Mouse (Mus musculus) thymus, postnatal 0 days (tissue): ENCODE results near the gene Clcn1. TPM values are rescaled to one million over a fixed set of nuclear protein-coding genes. Genes with fewer than 3 reads are reported as not detected.

Source experiments
- DNase-seq: peaks from one replicate; pipeline ENCODE4 v3.0.0-alpha.2; 2015; ENCODE audit warnings: low spot score
- polyA plus RNA-seq: library from polyadenylated mRNA; unstranded; fragments of >200 nt; fragmentation: Nextera tagmentation; extraction: Ambion mirVana; gene quantifications from 2 replicates; pipeline ENCODE4 v1.2.1, GENCODE M21; 2015

Gene Clcn1
- polyA plus RNA-seq, 1 experiment from 2014 or later, result 0.26 TPM

- DNase-seq, result no peak
Measured at GRCm38 (mm10) chr6:42299362-42299761, 12.9 kb downstream of the Clcn1 start.

GRCm38 (mm10) chr6:42309816-42310378 lies 23.4 kb downstream of the Clcn1 start:
- DNase-seq, result no peak

- DNase-seq, result no peak
Measured at GRCm38 (mm10) chr6:42310427-42311053, 24.1 kb downstream of the Clcn1 start.

GRCm38 (mm10) chr6:42318293-42318692 lies 31.8 kb downstream of the Clcn1 start:
- no peak for DNase-seq

GRCm38 (mm10) chr6:42323371-42324066 lies 37.0 kb downstream of the Clcn1 start:
- no peak for DNase-seq

- no peak for DNase-seq
Measured at GRCm38 (mm10) chr6:42324067-42324481, 37.6 kb downstream of the Clcn1 start.

- peak; percentile 47 for DNase-seq
Measured at GRCm38 (mm10) chr6:42324482-42325267, 38.2 kb downstream of the Clcn1 start, which contains the start of gene Fam131b. Gene Fam131b (minus strand): TSS chr6:42324643.

GRCm38 (mm10) chr6:42325268-42325609 lies 38.8 kb downstream of the Clcn1 start:
- peak; percentile 74 for DNase-seq

- no peak for DNase-seq
Measured at GRCm38 (mm10) chr6:42326509-42326908, 40.0 kb downstream of the Clcn1 start.

GRCm38 (mm10) chr6:42328757-42329156 lies 42.3 kb downstream of the Clcn1 start:
- DNase-seq, result no peak

- no peak for DNase-seq
Measured at GRCm38 (mm10) chr6:42330216-42330615, 43.7 kb downstream of the Clcn1 start.

GRCm38 (mm10) chr6:42330946-42331345 lies 44.5 kb downstream of the Clcn1 start:
- no peak for DNase-seq

GRCm38 (mm10) chr6:42339189-42339588 lies 52.7 kb downstream of the Clcn1 start:
- no peak for DNase-seq

- no peak for DNase-seq
Measured at GRCm38 (mm10) chr6:42339981-42340380, 53.5 kb downstream of the Clcn1 start.

- DNase-seq, result no peak
Measured at GRCm38 (mm10) chr6:42342171-42342570, 55.7 kb downstream of the Clcn1 start.

GRCm38 (mm10) chr6:42343361-42344120 lies 57.1 kb downstream of the Clcn1 start:
- DNase-seq, result peak; percentile 84

GRCm38 (mm10) chr6:42344255-42344654 lies 57.8 kb downstream of the Clcn1 start:
- peak; percentile 17 for DNase-seq

- no peak for DNase-seq
Measured at GRCm38 (mm10) chr6:42348281-42349005, 62.0 kb downstream of the Clcn1 start.

GRCm38 (mm10) chr6:42349006-42349425 lies 62.5 kb downstream of the Clcn1 start:
- DNase-seq, result peak; percentile 73

- DNase-seq, result peak; percentile 77
Measured at GRCm38 (mm10) chr6:42349426-42350020, 63.0 kb downstream of the Clcn1 start, which contains the start of gene Zyx. Gene Zyx (plus strand): TSS chr6:42349630.
